Mouse (Mus musculus): ENCODE measurements at regions not wholly inside any gene's neighbourhood (a gene's known extent, or its start where the extent isn't known, plus 50 kb on each side); places are given as distances from the start of the nearest gene placed in this dataset.

DNA sequence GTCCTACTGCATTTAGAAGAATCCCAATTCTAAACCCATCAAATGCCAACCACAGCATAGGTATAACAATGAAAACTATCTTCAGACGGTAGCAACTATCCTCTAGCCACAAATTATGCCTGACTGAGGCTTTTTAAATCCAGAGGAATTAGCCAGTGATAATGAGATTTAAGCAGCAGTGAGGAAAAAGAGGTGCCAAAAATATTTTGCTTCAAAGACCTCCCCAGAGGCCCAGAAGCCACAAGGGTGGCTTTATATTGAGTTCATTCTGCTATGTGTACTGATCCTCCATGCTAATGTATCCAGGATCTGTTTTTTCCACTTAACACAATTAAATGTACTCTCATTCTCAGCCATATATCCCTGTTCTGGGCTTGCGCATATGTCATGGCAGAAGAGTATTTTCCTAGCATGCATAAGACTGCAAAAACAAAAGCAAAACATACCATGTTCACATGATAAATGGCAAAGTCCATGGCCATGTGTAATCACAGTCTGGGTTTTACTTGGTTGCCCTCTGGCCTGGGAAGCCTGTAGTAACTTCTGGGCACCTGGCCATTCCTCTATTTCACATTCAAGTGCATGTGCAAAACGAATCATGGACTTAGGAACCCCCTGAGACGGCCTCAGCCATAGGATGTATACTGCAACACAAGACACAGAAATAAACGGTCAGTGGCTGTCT, 113.6 kb upstream of the Tsc22d2 start:
- Histone ChIP-seq H3K9ac (replicated peaks; ENCODE audit: low read depth, low read length) (no peak overlapping the region), H3K4me2 (replicated peaks; ENCODE audit: low read depth, low read length) (no peak overlapping the region), H3K36me3 (ENCODE audit: control insufficient read depth, insufficient read depth, low read length) (no peaks in the 10 kb centered on the region), H3K4me1 (ENCODE audit: control insufficient read depth, insufficient read depth, low read length) (no peaks in the 10 kb centered on the region), H3K27me3 (ENCODE audit: control insufficient read depth, insufficient read depth, low read length) (no peaks in the 10 kb centered on the region), H3K9me3 (ENCODE audit: control insufficient read depth, low read depth, low read length) (no peaks in the 10 kb centered on the region), H3K27ac (ENCODE audit: low read length) (no peak overlapping the region), H3K4me3 (ENCODE audit: low read depth, low read length) (no peak overlapping the region)
- no peak for ATAC-seq (ENCODE audit: insufficient number of reproducible peaks, insufficient read depth, low FRiP score, low read depth)
- 77% methylated on average over 5 of the region's 5 CpGs for WGBS

DNA sequence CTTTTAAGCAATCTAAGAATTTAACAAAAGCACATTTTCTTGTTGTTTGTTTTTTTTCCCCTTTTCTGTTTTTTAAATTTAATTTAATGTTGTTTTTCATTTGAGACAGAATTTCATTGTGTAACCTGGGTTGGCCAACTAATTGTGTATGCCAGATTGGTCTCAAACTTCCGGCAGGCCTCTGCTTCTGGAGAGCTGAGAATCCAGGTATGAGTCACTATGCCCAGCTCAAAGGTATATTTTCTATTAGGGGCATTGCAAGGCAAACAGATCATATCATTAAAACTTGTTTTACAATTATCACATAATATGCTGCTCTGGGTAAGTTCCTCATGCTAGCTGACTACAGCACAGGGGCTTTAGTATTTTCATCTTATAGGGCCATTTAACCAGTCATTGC, 112.2 kb upstream of the Tsc22d2 start:
- Histone ChIP-seq H3K27ac (ENCODE audit: low read length) (no peak overlapping the region), H3K4me3 (ENCODE audit: low read depth, low read length) (no peak overlapping the region), H3K4me2 (replicated peaks; ENCODE audit: low read depth, low read length) (no peak overlapping the region), H3K9me3 (ENCODE audit: control insufficient read depth, low read depth, low read length) (no peaks in the 10 kb centered on the region), H3K9ac (replicated peaks; ENCODE audit: low read depth, low read length) (no peak overlapping the region), H3K4me1 (ENCODE audit: control insufficient read depth, insufficient read depth, low read length) (no peaks in the 10 kb centered on the region), H3K27me3 (ENCODE audit: control insufficient read depth, insufficient read depth, low read length) (no peaks in the 10 kb centered on the region), H3K36me3 (ENCODE audit: control insufficient read depth, insufficient read depth, low read length) (no peaks in the 10 kb centered on the region)
- ATAC-seq (ENCODE audit: insufficient number of reproducible peaks, insufficient read depth, low FRiP score, low read depth): no peak
- 84% methylated on average over 1 of the region's 1 CpGs for WGBS

DNA sequence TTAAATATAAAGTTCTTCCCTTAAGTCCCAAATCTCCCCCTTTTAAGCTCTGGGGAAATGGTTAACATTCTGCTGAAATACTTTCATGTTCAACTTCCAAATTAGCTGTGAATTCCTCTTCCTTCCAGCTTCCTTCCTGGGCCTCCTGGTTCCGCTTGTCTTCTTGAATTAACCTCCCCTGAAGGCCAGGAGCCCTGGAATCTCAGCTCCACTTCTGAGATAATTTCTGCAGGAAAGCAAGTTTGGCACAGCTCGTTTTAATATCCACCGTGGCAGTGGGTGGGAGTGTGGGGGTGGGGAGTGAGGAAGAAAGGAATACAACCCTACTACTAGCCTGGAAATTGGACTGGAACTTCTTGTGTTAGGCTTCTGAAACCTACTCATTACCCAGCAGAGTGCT, 110.8 kb upstream of the Tsc22d2 start:
- ATAC-seq (ENCODE audit: insufficient number of reproducible peaks, insufficient read depth, low FRiP score, low read depth): no peak
- WGBS: 44% methylated on average over 3 of the region's 3 CpGs
- Histone ChIP-seq H3K27ac (ENCODE audit: low read length) (no peak overlapping the region), H3K36me3 (ENCODE audit: control insufficient read depth, insufficient read depth, low read length) (no peaks in the 10 kb centered on the region), H3K4me1 (ENCODE audit: control insufficient read depth, insufficient read depth, low read length) (no peaks in the 10 kb centered on the region), H3K9me3 (ENCODE audit: control insufficient read depth, low read depth, low read length) (no peaks in the 10 kb centered on the region), H3K4me2 (replicated peaks; ENCODE audit: low read depth, low read length) (no peak overlapping the region), H3K4me3 (ENCODE audit: low read depth, low read length) (no peak overlapping the region), H3K9ac (replicated peaks; ENCODE audit: low read depth, low read length) (no peak overlapping the region), H3K27me3 (ENCODE audit: control insufficient read depth, insufficient read depth, low read length) (no peaks in the 10 kb centered on the region)

DNA sequence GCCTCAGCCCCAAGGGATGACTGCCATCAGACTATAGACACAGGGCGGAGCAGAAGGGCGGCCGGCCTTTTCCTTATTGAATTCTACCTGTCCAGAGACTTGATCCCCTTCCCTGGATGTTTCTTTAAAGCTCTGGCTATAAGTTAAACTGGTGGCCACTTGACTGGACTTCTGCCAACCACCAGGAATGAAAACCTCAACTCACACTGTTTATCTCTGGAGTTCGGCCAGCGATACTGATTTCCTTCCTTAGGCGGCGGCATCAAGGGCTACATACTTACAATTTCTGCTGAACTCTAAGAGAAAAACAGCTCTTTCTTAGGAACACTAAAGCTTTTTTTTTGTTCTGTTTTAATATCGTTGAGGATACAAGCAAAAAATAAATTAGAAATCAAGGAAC, 104.9 kb upstream of the Tsc22d2 start:
- WGBS: 52% methylated on average over 8 of the region's 8 CpGs

DNA sequence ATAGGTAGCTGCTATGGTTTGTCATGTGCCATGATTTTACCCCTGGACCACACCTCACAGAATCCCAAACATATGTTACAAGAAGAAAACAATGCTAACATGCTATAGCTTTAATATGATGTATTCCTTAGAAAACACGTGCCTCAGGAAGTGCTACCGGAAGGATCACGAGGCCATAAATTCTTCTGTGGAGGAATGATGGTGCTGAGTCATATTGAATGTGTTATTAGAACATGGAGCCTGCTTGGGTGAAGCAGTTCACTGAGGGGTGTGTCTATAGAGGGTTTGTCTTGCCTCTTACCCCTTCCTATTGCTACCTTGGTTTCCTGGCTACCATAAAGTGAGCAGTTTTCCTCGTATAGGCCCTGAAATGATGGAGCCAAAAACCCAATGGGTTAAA, 104.1 kb upstream of the Tsc22d2 start:
- no peaks in the 10 kb centered on the region for H3K9me3 ChIP-seq (ENCODE audit: control insufficient read depth, low read depth, low read length)
- ATAC-seq (ENCODE audit: insufficient number of reproducible peaks, insufficient read depth, low FRiP score, low read depth): no peak
- WGBS: 82% methylated on average over 4 of the region's 4 CpGs

More for the DNA sequence above, 104.9 kb upstream of the Tsc22d2 start:
- H3K4me2 ChIP-seq (replicated peaks; ENCODE audit: low read depth, low read length): no peak overlapping the region
- no peaks in the 10 kb centered on the region for H3K9me3 ChIP-seq (ENCODE audit: control insufficient read depth, low read depth, low read length)
- no peaks in the 10 kb centered on the region for H3K36me3 ChIP-seq (ENCODE audit: control insufficient read depth, insufficient read depth, low read length)
- ATAC-seq (ENCODE audit: insufficient number of reproducible peaks, insufficient read depth, low FRiP score, low read depth): no peak
- H3K9ac ChIP-seq (replicated peaks; ENCODE audit: low read depth, low read length): no peak overlapping the region
- no peak overlapping the region for H3K4me3 ChIP-seq (ENCODE audit: low read depth, low read length)
- no peaks in the 10 kb centered on the region for H3K27me3 ChIP-seq (ENCODE audit: control insufficient read depth, insufficient read depth, low read length)
- H3K27ac ChIP-seq (ENCODE audit: low read length): no peak overlapping the region
- H3K4me1 ChIP-seq (ENCODE audit: control insufficient read depth, insufficient read depth, low read length): peaks cover 5% of the 10 kb centered on the region; the same call in 1 of the 2 replicates

DNA sequence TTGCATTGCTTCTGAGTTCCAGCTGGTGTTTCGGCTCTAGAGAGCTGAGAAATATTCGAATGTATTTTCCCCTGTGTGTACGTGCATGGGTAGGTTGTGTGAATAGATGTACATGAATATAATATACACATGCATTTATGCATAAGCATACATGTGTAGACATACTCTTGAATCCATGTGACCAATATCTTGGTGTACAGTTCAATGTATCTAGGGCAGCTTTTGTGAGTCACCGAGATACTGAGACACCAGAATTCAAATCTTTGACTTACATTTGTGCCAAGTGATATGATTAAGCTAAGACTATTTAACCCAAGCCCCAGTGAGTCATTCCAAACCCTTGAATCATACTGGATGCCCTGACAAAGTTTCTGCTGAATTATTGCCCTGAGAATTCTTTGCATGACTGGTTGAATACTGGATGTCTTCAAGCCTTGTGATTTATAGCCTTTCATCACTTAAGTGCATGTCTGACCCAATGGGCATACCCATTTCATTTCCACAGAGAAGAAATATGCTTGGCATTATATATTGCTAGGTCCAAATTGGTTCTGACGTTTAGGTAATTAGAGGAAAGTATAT, 103.3 kb upstream of the Tsc22d2 start:
- Histone ChIP-seq H3K27ac (ENCODE audit: low read length) (no peak overlapping the region), H3K27me3 (ENCODE audit: control insufficient read depth, insufficient read depth, low read length) (no peaks in the 10 kb centered on the region), H3K9ac (replicated peaks; ENCODE audit: low read depth, low read length) (no peak overlapping the region), H3K9me3 (ENCODE audit: control insufficient read depth, low read depth, low read length) (no peaks in the 10 kb centered on the region), H3K4me2 (replicated peaks; ENCODE audit: low read depth, low read length) (no peak overlapping the region), H3K4me1 (ENCODE audit: control insufficient read depth, insufficient read depth, low read length) (peaks cover 5% of the 10 kb centered on the region; the same call in 1 of the 2 replicates), H3K4me3 (ENCODE audit: low read depth, low read length) (no peak overlapping the region), H3K36me3 (ENCODE audit: control insufficient read depth, insufficient read depth, low read length) (no peaks in the 10 kb centered on the region)
- 93% methylated on average over 5 of the region's 5 CpGs for WGBS
- no peak for ATAC-seq (ENCODE audit: insufficient number of reproducible peaks, insufficient read depth, low FRiP score, low read depth)

More for the DNA sequence above, 104.1 kb upstream of the Tsc22d2 start:
- H3K4me1 ChIP-seq (ENCODE audit: control insufficient read depth, insufficient read depth, low read length): peaks cover 5% of the 10 kb centered on the region; the same call in 1 of the 2 replicates
- H3K9ac ChIP-seq (replicated peaks; ENCODE audit: low read depth, low read length): no peak overlapping the region
- no peak overlapping the region for H3K27ac ChIP-seq (ENCODE audit: low read length)
- H3K27me3 ChIP-seq (ENCODE audit: control insufficient read depth, insufficient read depth, low read length): no peaks in the 10 kb centered on the region
- H3K4me3 ChIP-seq (ENCODE audit: low read depth, low read length): no peak overlapping the region
- H3K4me2 ChIP-seq (replicated peaks; ENCODE audit: low read depth, low read length): no peak overlapping the region
- no peaks in the 10 kb centered on the region for H3K36me3 ChIP-seq (ENCODE audit: control insufficient read depth, insufficient read depth, low read length)

DNA sequence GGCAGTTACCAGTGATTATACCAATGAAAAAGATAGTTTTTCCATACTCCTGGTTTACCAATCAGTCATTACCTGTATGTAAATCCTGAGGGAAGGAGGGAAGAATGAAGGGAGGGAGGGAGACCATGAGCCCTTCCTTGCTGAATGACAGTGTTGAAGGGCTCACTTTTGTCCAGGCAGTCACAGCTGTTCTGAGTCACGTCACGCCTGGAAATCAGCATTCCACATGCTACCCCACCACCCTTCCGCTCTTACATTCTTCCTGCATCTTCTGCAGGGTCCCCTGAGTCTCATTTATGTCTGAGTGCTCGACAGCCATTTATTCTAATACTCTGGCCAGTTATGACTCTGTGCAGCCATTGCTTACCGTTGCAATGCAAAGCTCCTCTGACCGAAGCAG, 101.9 kb upstream of the Tsc22d2 start:
- Histone ChIP-seq H3K4me3 (ENCODE audit: low read depth, low read length) (no peak overlapping the region), H3K9ac (replicated peaks; ENCODE audit: low read depth, low read length) (no peak overlapping the region), H3K27ac (ENCODE audit: low read length) (no peak overlapping the region), H3K4me2 (replicated peaks; ENCODE audit: low read depth, low read length) (no peak overlapping the region), H3K9me3 (ENCODE audit: control insufficient read depth, low read depth, low read length) (no peaks in the 10 kb centered on the region), H3K36me3 (ENCODE audit: control insufficient read depth, insufficient read depth, low read length) (no peaks in the 10 kb centered on the region), H3K4me1 (ENCODE audit: control insufficient read depth, insufficient read depth, low read length) (peaks cover 5% of the 10 kb centered on the region; the same call in 1 of the 2 replicates), H3K27me3 (ENCODE audit: control insufficient read depth, insufficient read depth, low read length) (no peaks in the 10 kb centered on the region)
- WGBS: 66% methylated on average over 6 of the region's 6 CpGs
- ATAC-seq (ENCODE audit: insufficient number of reproducible peaks, insufficient read depth, low FRiP score, low read depth): no peak

DNA sequence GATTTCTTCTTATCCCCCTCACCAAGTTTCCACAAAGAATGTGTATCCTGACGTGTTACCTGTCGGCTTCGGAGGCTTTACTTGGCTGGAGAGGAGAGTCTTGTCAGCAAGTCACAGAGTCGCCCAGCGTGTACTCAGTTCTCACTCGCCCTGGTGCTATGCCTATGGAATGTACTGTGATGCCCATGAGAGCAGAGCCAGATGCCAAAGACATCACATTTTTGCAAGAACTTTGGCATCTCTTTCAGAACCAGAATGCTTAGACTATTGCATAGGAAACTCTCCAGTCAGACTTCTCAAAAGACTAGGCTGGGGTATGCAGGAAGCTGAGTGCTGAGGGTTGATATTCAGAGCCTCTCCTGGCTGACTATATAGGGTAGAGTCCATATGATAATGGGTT, 99.3 kb upstream of the Tsc22d2 start:
- no peaks in the 10 kb centered on the region for H3K36me3 ChIP-seq (ENCODE audit: control insufficient read depth, insufficient read depth, low read length)
- no peak overlapping the region for H3K4me2 ChIP-seq (replicated peaks; ENCODE audit: low read depth, low read length)

DNA sequence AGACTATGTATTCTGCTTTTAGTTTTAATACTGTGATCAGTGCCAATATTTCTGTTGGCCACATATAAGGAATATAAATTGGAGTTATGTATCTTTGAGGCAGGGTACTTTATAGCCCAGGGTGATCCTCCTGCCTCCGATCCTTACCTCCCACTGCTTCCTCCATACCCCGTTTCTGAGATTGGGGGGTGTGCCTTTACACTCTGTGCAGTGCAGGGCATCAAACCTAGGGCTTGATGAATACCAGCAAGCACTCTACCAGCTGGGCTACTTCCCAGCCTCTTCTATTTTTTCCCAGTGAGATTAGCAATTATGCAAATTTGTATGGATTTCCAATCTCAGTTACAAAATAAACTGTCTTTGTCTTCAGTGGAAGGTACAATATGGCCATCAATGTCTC, 97.3 kb upstream of the Tsc22d2 start:
- WGBS: 76% methylated on average over 2 of the region's 2 CpGs
- Histone ChIP-seq H3K4me1 (ENCODE audit: control insufficient read depth, insufficient read depth, low read length) (no peaks in the 10 kb centered on the region), H3K4me2 (replicated peaks; ENCODE audit: low read depth, low read length) (no peak overlapping the region), H3K36me3 (ENCODE audit: control insufficient read depth, insufficient read depth, low read length) (no peaks in the 10 kb centered on the region), H3K27ac (ENCODE audit: low read length) (no peak overlapping the region), H3K4me3 (ENCODE audit: low read depth, low read length) (no peak overlapping the region), H3K9me3 (ENCODE audit: control insufficient read depth, low read depth, low read length) (no peaks in the 10 kb centered on the region), H3K27me3 (ENCODE audit: control insufficient read depth, insufficient read depth, low read length) (no peaks in the 10 kb centered on the region), H3K9ac (replicated peaks; ENCODE audit: low read depth, low read length) (no peak overlapping the region)
- no peak for ATAC-seq (ENCODE audit: insufficient number of reproducible peaks, insufficient read depth, low FRiP score, low read depth)

More for the DNA sequence above, 99.3 kb upstream of the Tsc22d2 start:
- H3K4me1 ChIP-seq (ENCODE audit: control insufficient read depth, insufficient read depth, low read length): no peaks in the 10 kb centered on the region
- no peak overlapping the region for H3K27ac ChIP-seq (ENCODE audit: low read length)
- H3K9me3 ChIP-seq (ENCODE audit: control insufficient read depth, low read depth, low read length): no peaks in the 10 kb centered on the region
- no peak overlapping the region for H3K4me3 ChIP-seq (ENCODE audit: low read depth, low read length)
- 78% methylated on average over 6 of the region's 6 CpGs for WGBS
- no peaks in the 10 kb centered on the region for H3K27me3 ChIP-seq (ENCODE audit: control insufficient read depth, insufficient read depth, low read length)
- ATAC-seq (ENCODE audit: insufficient number of reproducible peaks, insufficient read depth, low FRiP score, low read depth): no peak
- H3K9ac ChIP-seq (replicated peaks; ENCODE audit: low read depth, low read length): no peak overlapping the region
